Mouse (Mus musculus) stomach, embryonic 16.5 days (tissue): ENCODE results near the gene Dennd4a. TPM values are rescaled to one million over a fixed set of nuclear protein-coding genes. Genes with fewer than 3 reads are reported as not detected.
"Not testable (repeated sequence)": the region's sequence is repeated elsewhere in the genome, so short reads cannot be mapped to it uniquely, and the experiment has no call there.

Experiments used
- ATAC-seq: fragments of 200-750 bp; cut with Nextera tagmentation; 2 replicates; pipeline ENCODE4 v1.8.0; 2017; ENCODE audit warnings: moderate number of reproducible peaks, moderate TSS enrichment; ENCODE audit not compliant: insufficient read depth, low FRiP score
- H3K27ac ChIP-seq: fragments of 300-500 bp; sonication (generic); 2 replicates; pipeline ENCODE4 v1.5.1; 2014; ENCODE audit warnings: low read length
- H3K27me3 ChIP-seq: fragments of 300-500 bp; sonication (generic); 2 replicates; pipeline ENCODE4 v1.6.1; 2014; ENCODE audit warnings: low read length, control low read depth, mixed read lengths; ENCODE audit not compliant: control insufficient read depth, insufficient read depth
- H3K36me3 ChIP-seq: fragments of 300-500 bp; sonication (generic); 2 replicates; pipeline ENCODE4 v1.6.1; 2014; ENCODE audit warnings: low read length; ENCODE audit not compliant: control insufficient read depth, insufficient read depth
- H3K4me1 ChIP-seq: fragments of 300-500 bp; sonication (generic); 2 replicates; pipeline ENCODE4 v1.6.1; 2014; ENCODE audit warnings: low read length, control low read depth, mixed read lengths; ENCODE audit not compliant: control insufficient read depth, insufficient read depth
- H3K4me2 ChIP-seq: fragments of 300-500 bp; sonication (generic); 2 replicates; pipeline ENCODE4 v1.6.1; 2014; ENCODE audit warnings: low read depth, low read length, mixed read lengths
- H3K4me3 ChIP-seq: fragments of 300-500 bp; sonication (generic); replicated peaks from 2 replicates; pipeline ENCODE4 v1.5.1; 2014; ENCODE audit warnings: mild to moderate bottlenecking, low read length
- H3K9ac ChIP-seq: fragments of 300-500 bp; sonication (generic); 2 replicates; pipeline ENCODE4 v1.6.1; 2014; ENCODE audit warnings: low read length
- H3K9me3 ChIP-seq: fragments of 300-500 bp; sonication (generic); replicated peaks from 2 replicates; pipeline ENCODE4 v1.6.1; 2016; ENCODE audit warnings: low read length, control low read depth; ENCODE audit not compliant: control insufficient read depth
- WGBS: fragments of 180-500 bp; shearing (Covaris S2); extraction: QIAGEN DNeasy Blood & Tissue Kit; methylation state at CpG from one replicate; pipeline ENCODE4 v1.1.7; 2014; 5-methylcytosine and 5-hydroxymethylcytosine counted together
- polyA plus RNA-seq: library from polyadenylated mRNA; unstranded; fragments of >200 nt; fragmentation: Nextera tagmentation; extraction: Ambion mirVana; gene quantifications from 2 replicates; pipeline ENCODE4 v1.2.1, GENCODE M21; 2015

The Dennd4a gene
- polyA plus RNA-seq, 1 experiment from 2014 or later = 8.3 TPM

- not testable (repeated sequence) for H3K27me3 ChIP-seq, H3K9ac ChIP-seq, H3K27ac ChIP-seq, H3K4me3 ChIP-seq, H3K36me3 ChIP-seq, ATAC-seq, H3K9me3 ChIP-seq, H3K4me1 ChIP-seq, H3K4me2 ChIP-seq
- WGBS = 89% methylated on average over 4 of the region's 4 CpGs
Measured at GRCm38 (mm10) chr9:64819686-64820085, 8.5 kb downstream of the Dennd4a start.

GRCm38 (mm10) chr9:64820086-64820795 is 9.1 kb downstream of the Dennd4a start:
- no peak overlapping the region for H3K9ac ChIP-seq
- 71% methylated on average over 3 of the region's 3 CpGs for whole genome bisulfite sequencing
- no peak for ATAC-seq
- no peaks in the 10 kb centered on the region for H3K9me3 ChIP-seq
- H3K4me3 ChIP-seq = no peak overlapping the region
- no peaks in the 10 kb centered on the region for H3K36me3 ChIP-seq
- no peaks in the 10 kb centered on the region for H3K27me3 ChIP-seq
- no peaks in the 10 kb centered on the region for H3K4me1 ChIP-seq
- no peak overlapping the region for H3K4me2 ChIP-seq
- H3K27ac ChIP-seq = no peak overlapping the region

- H3K4me3 ChIP-seq = no peak overlapping the region
- no peaks in the 10 kb centered on the region for H3K36me3 ChIP-seq
- H3K9me3 ChIP-seq = no peaks in the 10 kb centered on the region
- H3K4me2 ChIP-seq = no peak overlapping the region
- H3K27ac ChIP-seq = no peak overlapping the region
- H3K9ac ChIP-seq = no peak overlapping the region
- H3K4me1 ChIP-seq = no peaks in the 10 kb centered on the region
- no peaks in the 10 kb centered on the region for H3K27me3 ChIP-seq
- 87% methylated on average over 7 of the region's 7 CpGs for WGBS
- no peak for ATAC-seq
Measured at GRCm38 (mm10) chr9:64822235-64822634, 11.1 kb downstream of the Dennd4a start.

- 73% methylated on average over 5 of the region's 5 CpGs for WGBS
Measured at GRCm38 (mm10) chr9:64824389-64825008, 13.4 kb downstream of the Dennd4a start.

GRCm38 (mm10) chr9:64830092-64830618 is 19.0 kb downstream of the Dennd4a start:
- Histone ChIP-seq H3K9ac (no peak overlapping the region), H3K36me3 (no peaks in the 10 kb centered on the region), H3K27me3 (no peaks in the 10 kb centered on the region), H3K4me2 (no peak overlapping the region), H3K4me1 (no peaks in the 10 kb centered on the region), H3K4me3 (no peak overlapping the region), H3K27ac (no peak overlapping the region), H3K9me3 (no peaks in the 10 kb centered on the region)
- no peak for ATAC-seq
- 52% methylated on average over 6 of the region's 6 CpGs for WGBS

More at GRCm38 (mm10) chr9:64824389-64825008, 13.4 kb downstream of the Dennd4a start:
- Histone ChIP-seq H3K9me3 (no peaks in the 10 kb centered on the region), H3K36me3 (no peaks in the 10 kb centered on the region), H3K27me3 (no peaks in the 10 kb centered on the region), H3K4me2 (no peak overlapping the region), H3K27ac (no peak overlapping the region), H3K4me1 (no peaks in the 10 kb centered on the region), H3K9ac (no peak overlapping the region), H3K4me3 (no peak overlapping the region)
- no peak for ATAC-seq

GRCm38 (mm10) chr9:64830641-64831040 is 19.5 kb downstream of the Dennd4a start:
- 86% methylated on average over 7 of the region's 7 CpGs for WGBS
- H3K9me3 ChIP-seq = no peaks in the 10 kb centered on the region
- no peaks in the 10 kb centered on the region for H3K4me1 ChIP-seq
- H3K4me2 ChIP-seq = no peak overlapping the region
- no peaks in the 10 kb centered on the region for H3K27me3 ChIP-seq
- ATAC-seq = no peak
- no peak overlapping the region for H3K9ac ChIP-seq
- H3K27ac ChIP-seq = no peak overlapping the region
- H3K4me3 ChIP-seq = no peak overlapping the region
- no peaks in the 10 kb centered on the region for H3K36me3 ChIP-seq

- no peaks in the 10 kb centered on the region for H3K4me1 ChIP-seq
- no peak overlapping the region for H3K27ac ChIP-seq
- H3K9me3 ChIP-seq = no peaks in the 10 kb centered on the region
- no peak for ATAC-seq
- WGBS = 83% methylated on average over 2 of the region's 2 CpGs
- H3K4me3 ChIP-seq = no peak overlapping the region
- no peaks in the 10 kb centered on the region for H3K36me3 ChIP-seq
- H3K9ac ChIP-seq = no peak overlapping the region
- H3K27me3 ChIP-seq = no peaks in the 10 kb centered on the region
- no peak overlapping the region for H3K4me2 ChIP-seq
Measured at GRCm38 (mm10) chr9:64831760-64832159, 20.6 kb downstream of the Dennd4a start.

GRCm38 (mm10) chr9:64834418-64834817 is 23.3 kb downstream of the Dennd4a start:
- Histone ChIP-seq H3K4me2 (no peak overlapping the region), H3K9me3 (no peaks in the 10 kb centered on the region), H3K27me3 (no peaks in the 10 kb centered on the region), H3K9ac (no peak overlapping the region), H3K4me1 (no peaks in the 10 kb centered on the region), H3K27ac (no peak overlapping the region), H3K4me3 (no peak overlapping the region), H3K36me3 (no peaks in the 10 kb centered on the region)
- WGBS = 83% methylated on average over 3 of the region's 3 CpGs
- ATAC-seq = no peak

GRCm38 (mm10) chr9:64845355-64845754 is 34.2 kb downstream of the Dennd4a start:
- 76% methylated on average over 4 of the region's 4 CpGs for WGBS
- H3K9me3 ChIP-seq = no peaks in the 10 kb centered on the region
- H3K36me3 ChIP-seq = no peaks in the 10 kb centered on the region
- no peak overlapping the region for H3K4me2 ChIP-seq
- H3K27me3 ChIP-seq = no peaks in the 10 kb centered on the region
- no peak overlapping the region for H3K27ac ChIP-seq
- no peak overlapping the region for H3K9ac ChIP-seq
- no peak for ATAC-seq
- H3K4me3 ChIP-seq = no peak overlapping the region
- no peaks in the 10 kb centered on the region for H3K4me1 ChIP-seq
